8 mouse cellular contexts compared by ENCODE assay signal in genomic region chr2:152827321-152828010, GRCm38 (mm10). TPM values are rescaled to one million over a fixed set of nuclear protein-coding genes. Genes with fewer than 3 reads are reported as not detected.
DNase-seq lines count a peak whose midpoint lies in the region; ATAC-seq and TF ChIP-seq lines count a peak whose summit lies in the region.

No protein-coding gene starts in this region.

- peak; percentile 51 for DNase-seq in kidney, adult 18-20 months
- no peak for DNase-seq in kidney, postnatal 25 days
- DNase-seq in NIH3T3 (ENCODE audit: low read depth) = peak; percentile 73
- DNase-seq in lung, postnatal 0 days (ENCODE audit: low spot score) = peak; percentile 76
- DNase-seq in frontal cortex, postnatal 36 days (ENCODE audit: low spot score in 2 of 2) = no peak
- no peak for DNase-seq in frontal cortex, postnatal 25 days (ENCODE audit: low spot score in 2 of 2)
- DNase-seq in adrenal gland, adult 8-10 months = no peak

- no peaks in the 10 kb centered on the region for H3K36me3 ChIP-seq in hindbrain, embryonic 12.5 days
- no peaks in the 10 kb centered on the region; the same call in 1 of the 2 replicates for H3K36me3 ChIP-seq in lung, postnatal 0 days (ENCODE audit: insufficient read depth, low read length)

- TF ChIP-seq CTCF in lung, postnatal 0 days (IDR thresholded peaks at IDR 0.05) = no peak

- no peak for ATAC-seq in hindbrain, embryonic 12.5 days (ENCODE audit: low FRiP score)
- ATAC-seq in lung, postnatal 0 days = no peak

- TF ChIP-seq EP300 in lung, postnatal 0 days (IDR thresholded peaks at IDR 0.05) = peak; percentile 91

- no peaks in the 10 kb centered on the region for H3K27me3 ChIP-seq in hindbrain, embryonic 12.5 days
- H3K27me3 ChIP-seq in lung, postnatal 0 days (replicated peaks; ENCODE audit: insufficient read depth, low read length) = no peaks in the 10 kb centered on the region

- 89% methylated on average over 8 of the region's 8 CpGs for WGBS in hindbrain, embryonic 12.5 days
- 39% methylated on average over 8 of the region's 8 CpGs for WGBS in lung, postnatal 0 days

- H3K9me3 ChIP-seq in hindbrain, embryonic 12.5 days (replicated peaks) = no peaks in the 10 kb centered on the region
- H3K9me3 ChIP-seq in lung, postnatal 0 days (ENCODE audit: low read length) = no peaks in the 10 kb centered on the region

- peak overlapping the region; percentile 94; the same call in 1 of the 2 replicates for H3K9ac ChIP-seq in hindbrain, embryonic 12.5 days
- peak overlapping the region; percentile 87 for H3K9ac ChIP-seq in lung, postnatal 0 days (replicated peaks; ENCODE audit: low read depth)

- no peak overlapping the region for H3K27ac ChIP-seq in hindbrain, embryonic 12.5 days
- H3K27ac ChIP-seq in lung, postnatal 0 days (ENCODE audit: low read length) = peak overlapping the region; percentile 99

- peaks cover 54% of the 10 kb centered on the region for H3K4me1 ChIP-seq in hindbrain, embryonic 12.5 days
- peaks cover 46% of the 10 kb centered on the region for H3K4me1 ChIP-seq in lung, postnatal 0 days (ENCODE audit: insufficient read depth, low read depth, low read length)

- peak overlapping the region; percentile 84 for H3K4me2 ChIP-seq in hindbrain, embryonic 12.5 days (replicated peaks)
- H3K4me2 ChIP-seq in lung, postnatal 0 days (replicated peaks; ENCODE audit: low read depth, low read length) = peak overlapping the region; percentile 78

- peak overlapping the region; percentile 70 for H3K4me3 ChIP-seq in hindbrain, embryonic 12.5 days
- peak overlapping the region; percentile 70 for H3K4me3 ChIP-seq in lung, postnatal 0 days (ENCODE audit: low read depth, low read length)

RNA-seq across cellular contexts. Expression of gene Bcl2l1, which starts 4.1 kb away (rescaled TPM):
- polyA plus RNA-seq in hindbrain, embryonic 12.5 days (2016; fragmentation: Nextera tagmentation; extraction: Ambion mirVana) = 155 and 166 TPM in 2 replicates
- 100 and 103 TPM in 2 replicates for polyA plus RNA-seq in lung, postnatal 0 days (2015; fragmentation: Nextera tagmentation; extraction: Ambion mirVana)
- total RNA-seq in adrenal gland, adult 8-10 months (2022) = 10 to 100 TPM; 58.5 to 74.6 (median 72.0) TPM

RNA-seq across cellular contexts. Expression of gene Tpx2, which starts 20.3 kb away (rescaled TPM):
- polyA plus RNA-seq in hindbrain, embryonic 12.5 days (2016; fragmentation: Nextera tagmentation; extraction: Ambion mirVana) = 81.5 and 87.9 TPM in 2 replicates
- polyA plus RNA-seq in lung, postnatal 0 days (2015; fragmentation: Nextera tagmentation; extraction: Ambion mirVana) = 3.1 and 5.7 TPM in 2 replicates
- total RNA-seq in adrenal gland, adult 8-10 months (2022) = 1 to 10 TPM; 1.9 to 2.1 (median 1.9) TPM

Comparison
In these comparisons a context has a peak if more than half of its experiments do, and no peak if none do; other contexts are left out.
1. DNase-seq: peak in kidney, adult 18-20 months (single experiment), NIH3T3 (single experiment) and lung, postnatal 0 days (single experiment); none in kidney, postnatal 25 days (0 of 2), frontal cortex, postnatal 36 days (0 of 2), frontal cortex, postnatal 25 days (0 of 2) and adrenal gland, adult 8-10 months (single experiment).
2. RNA of gene Tpx2, which starts 20.3 kb away (polyA plus RNA-seq): 81.5 to 87.9 TPM in hindbrain, embryonic 12.5 days; 3.1 to 5.7 TPM in lung, postnatal 0 days; every median in the first group is over 10 times any median in the second.